Mouse (Mus musculus) gastrocnemius, postnatal 4 days (tissue): ENCODE data around the gene Dock11. TPM values are rescaled to one million over a fixed set of nuclear protein-coding genes. Genes with fewer than 3 reads are reported as not detected.

ENCODE experiments used
- DNase-seq, 2 experiments: peaks; one replicate each; pipeline ENCODE4 v3.0.0; 2021 to 2022; ENCODE audit warnings: low spot score in 2 of 2, mixed read lengths in 2 of 2
- total RNA-seq, 2 experiments: library from RNA; stranded (reverse); gene quantifications; 2 replicates each; pipeline ENCODE4 v1.2.3; 2021

Gene Dock11
- total RNA-seq, 2 experiments from 2014 or later: 25.1 to 27.9 TPM

DNA sequence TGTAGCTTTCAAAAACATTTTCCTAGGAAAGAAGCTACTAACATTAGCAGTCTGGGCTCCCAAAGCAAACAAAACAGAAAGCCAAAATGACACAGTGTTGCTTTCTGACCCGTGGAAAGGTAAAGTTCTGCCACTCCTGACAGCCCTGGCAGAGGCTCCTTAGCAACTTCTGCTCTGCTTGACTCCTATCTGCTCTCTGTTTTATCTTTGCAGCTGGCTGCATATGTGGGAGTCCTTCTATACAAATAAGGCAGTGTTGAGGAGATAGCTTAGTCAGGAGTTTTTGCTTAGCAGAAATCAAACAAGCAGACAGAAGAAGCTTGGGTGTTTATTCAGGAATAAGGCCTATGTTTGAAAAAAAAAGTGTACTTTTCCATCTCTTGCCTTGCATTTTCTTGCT, 57.8 kb downstream of the Dock11 start:
- DNase-seq: no peak

- no peak for DNase-seq
These were observed 61.5 kb downstream of the Dock11 start for GRCm38 (mm10) chrX:35950135-35950534.

- no peak for DNase-seq
These were observed 63.3 kb downstream of the Dock11 start for GRCm38 (mm10) chrX:35951945-35952344.

GRCm38 (mm10) chrX:35952521-35953095, 64.0 kb downstream of the Dock11 start:
- DNase-seq: no peak

- DNase-seq: no peak
These were observed 67.6 kb downstream of the Dock11 start for GRCm38 (mm10) chrX:35956236-35956635.

GRCm38 (mm10) chrX:35963087-35963486, 74.5 kb downstream of the Dock11 start:
- no peak for DNase-seq

GRCm38 (mm10) chrX:35969276-35969675, 80.6 kb downstream of the Dock11 start:
- no peak for DNase-seq

DNA sequence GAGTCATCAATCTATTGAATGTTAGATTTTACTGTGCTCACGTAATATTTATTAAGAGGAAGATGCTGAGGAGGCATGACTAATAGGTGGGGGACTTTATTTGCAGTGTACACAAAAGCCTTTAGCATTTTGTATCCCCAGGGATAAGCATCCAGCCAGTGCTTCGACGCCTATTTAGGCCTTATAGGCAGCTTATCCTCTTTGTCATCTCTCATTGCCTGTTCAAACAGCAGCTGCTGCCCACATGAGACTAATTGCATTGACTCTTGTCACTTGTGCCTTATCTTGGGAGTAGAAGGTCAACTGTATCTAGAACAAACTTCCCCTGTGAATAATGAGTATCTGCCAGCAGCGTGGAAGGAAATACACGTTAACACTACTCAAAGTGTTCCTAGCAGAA, 88.0 kb downstream of the Dock11 start:
- DNase-seq: no peak

DNA sequence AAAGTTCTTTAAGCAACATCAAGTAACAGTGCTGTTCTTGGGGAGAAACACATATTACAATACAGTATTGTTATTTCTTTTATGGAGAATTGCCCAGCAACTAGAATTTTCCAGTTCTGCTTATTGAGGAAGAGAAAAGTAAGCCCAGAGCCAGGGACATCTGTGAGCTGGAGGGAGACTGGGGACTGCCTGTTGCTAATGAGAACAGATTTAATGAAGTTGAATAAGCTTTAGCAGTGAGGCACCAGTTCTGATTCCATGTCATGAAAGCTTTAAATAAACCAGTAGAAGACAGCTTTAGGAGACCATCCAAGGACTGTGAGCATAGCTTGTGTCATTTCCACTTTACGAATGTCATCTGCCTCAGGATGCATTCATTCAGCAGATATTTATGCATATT, 99.3 kb downstream of the Dock11 start:
- no peak for DNase-seq

DNA sequence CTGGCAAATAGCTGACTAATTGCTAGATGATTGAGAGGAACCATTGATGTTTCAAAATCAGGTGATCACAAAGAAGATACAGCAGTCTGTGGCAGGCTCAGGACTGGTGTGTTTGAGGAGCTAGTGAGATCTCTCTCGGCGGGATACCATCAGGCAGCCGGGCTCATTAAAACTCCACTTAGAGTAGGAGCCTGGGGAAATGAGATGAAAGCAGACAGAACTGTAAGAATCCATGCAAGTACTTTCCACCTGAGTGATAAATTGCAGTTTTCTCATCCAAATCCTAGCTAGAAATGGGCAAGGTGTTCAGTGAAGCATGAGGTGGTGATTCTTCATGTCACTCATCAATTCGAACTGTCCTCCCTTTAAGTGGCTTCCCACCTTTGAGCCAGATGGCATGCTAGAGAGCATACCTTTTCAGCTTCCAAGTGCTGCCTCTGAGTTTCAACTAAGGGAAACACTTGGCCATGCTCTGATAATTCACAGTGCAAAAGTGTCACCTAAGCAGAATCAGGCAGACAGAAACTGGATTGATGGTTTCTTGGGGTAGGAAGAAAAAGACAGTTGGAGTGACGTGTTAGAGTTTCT, 102.0 kb downstream of the Dock11 start:
- DNase-seq: no peak

DNA sequence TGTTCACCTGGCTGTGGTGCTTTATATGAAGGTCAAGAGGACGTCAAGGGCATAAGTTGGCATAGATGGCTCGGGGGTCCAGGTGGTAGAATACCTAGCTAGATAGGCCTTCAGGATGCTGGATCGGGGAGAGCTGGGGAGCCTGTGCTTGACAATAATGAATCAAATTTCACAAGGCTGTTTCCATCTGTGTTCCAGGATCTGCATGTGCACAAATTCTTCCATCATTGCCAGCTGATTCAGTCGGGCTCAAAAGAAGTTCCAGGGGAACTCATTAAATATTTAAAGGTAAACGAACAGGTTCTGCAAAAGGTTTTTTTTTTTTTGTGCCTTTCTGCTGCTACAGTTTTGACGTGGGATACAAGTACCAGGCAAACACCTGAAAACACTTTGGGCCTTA, 105.6 kb downstream of the Dock11 start:
- DNase-seq: no peak

- no peak for DNase-seq
These were observed 108.4 kb downstream of the Dock11 start for GRCm38 (mm10) chrX:35997004-35997403.

GRCm38 (mm10) chrX:35997793-35998419, 109.3 kb downstream of the Dock11 start:
- no peak for DNase-seq

DNA sequence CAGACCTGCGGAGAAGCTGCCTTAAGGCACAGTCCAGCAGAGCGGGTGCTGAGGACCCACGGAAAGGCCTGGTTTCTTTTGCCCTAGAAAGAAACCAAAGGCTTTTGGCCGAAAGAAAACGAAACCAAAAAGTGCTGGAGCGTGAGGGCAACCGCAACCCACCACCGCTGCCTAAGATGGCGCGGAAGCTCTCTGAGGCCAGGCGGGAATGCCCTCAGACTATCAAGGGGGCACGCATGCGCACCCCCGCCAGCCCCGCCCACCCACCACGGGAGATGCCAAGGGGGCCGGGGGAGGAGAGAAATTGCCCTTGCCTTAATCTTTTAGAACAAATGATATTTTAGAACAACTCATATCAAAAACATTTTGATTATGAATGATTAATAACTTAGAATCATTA, 137.0 kb downstream of the Dock11 start:
- no peak for DNase-seq

GRCm38 (mm10) chrX:36031113-36031512, 142.5 kb downstream of the Dock11 start:
- no peak for DNase-seq

GRCm38 (mm10) chrX:36034045-36034444, 145.4 kb downstream of the Dock11 start:
- DNase-seq: no peak

GRCm38 (mm10) chrX:36045731-36046130, 157.1 kb downstream of the Dock11 start:
- DNase-seq: no peak

DNA sequence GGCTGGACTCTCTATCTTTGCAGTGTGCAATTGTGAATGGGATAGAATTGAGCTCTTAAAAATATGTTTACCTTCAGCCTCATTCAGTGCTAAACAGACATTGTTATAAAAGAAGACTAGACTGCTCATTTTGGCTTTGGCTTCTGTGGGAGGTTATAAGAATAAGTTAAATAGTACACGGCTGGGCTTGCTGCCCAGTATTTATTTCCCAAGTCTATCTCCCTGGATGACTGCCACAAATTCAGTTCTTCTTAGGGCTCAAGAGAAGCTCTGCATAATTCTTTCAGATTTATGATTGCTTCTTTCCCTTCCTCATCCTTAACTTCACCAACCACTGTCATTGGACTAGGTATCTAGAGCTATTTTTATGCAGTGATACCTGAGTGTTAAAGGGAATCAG, 158.8 kb downstream of the Dock11 start:
- DNase-seq: no peak

DNA sequence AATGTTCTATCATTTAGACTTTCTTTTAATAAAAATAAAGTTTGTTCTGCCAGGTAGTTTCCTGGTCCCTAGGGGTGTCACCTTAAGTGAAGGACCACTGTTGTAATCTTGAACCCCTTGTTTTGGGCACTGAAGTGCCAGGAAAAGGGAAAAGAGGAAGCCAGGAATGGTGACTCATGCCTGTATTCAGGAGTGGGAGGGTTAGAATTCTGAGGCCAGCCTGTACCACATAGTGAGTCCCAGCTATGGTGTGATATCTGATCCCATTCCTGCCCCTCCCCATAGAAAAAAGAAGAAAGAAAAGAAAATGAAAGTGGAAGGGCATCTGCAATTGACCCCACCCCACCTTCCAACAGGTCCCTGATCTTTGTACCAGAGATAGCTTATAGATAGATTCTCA, 161.7 kb downstream of the Dock11 start:
- no peak for DNase-seq

GRCm38 (mm10) chrX:36073997-36074396, 185.4 kb downstream of the Dock11 start:
- no peak for DNase-seq

- no peak for DNase-seq
These were observed 188.5 kb downstream of the Dock11 start for GRCm38 (mm10) chrX:36077164-36077563.

GRCm38 (mm10) chrX:36082917-36083316, 194.3 kb downstream of the Dock11 start:
- peak in 1 of 2 experiments; percentile 6 for DNase-seq
